Mouse (Mus musculus) intestine, embryonic 14.5 days (tissue): ENCODE measurements around the gene Noxred1. TPM values are rescaled to one million over a fixed set of nuclear protein-coding genes. Genes with fewer than 3 reads are reported as not detected.
A peak's percentile ranks its signal among the peaks of the same experiment; 100 is the strongest.
"Not testable (repeated sequence)": the region's sequence is repeated elsewhere in the genome, so short reads cannot be mapped to it uniquely, and the experiment has no call there.

Experiments
- ATAC-seq: fragments of 200-750 bp; cut with Nextera tagmentation; replicated peaks from 2 replicates; pipeline ENCODE4 v1.8.0; 2017; ENCODE audit warnings: low read depth, moderate number of reproducible peaks, moderate TSS enrichment, moderate library complexity; ENCODE audit not compliant: low FRiP score, low TSS enrichment
- DNase-seq: peaks from one replicate; pipeline ENCODE4 v3.0.0-alpha.2; 2018; ENCODE audit warnings: low spot score
- H3K27ac ChIP-seq: fragments of 300-500 bp; sonication (generic); 2 replicates; pipeline ENCODE4 v1.5.1; 2014; ENCODE audit warnings: low read depth, mild to moderate bottlenecking, control low read depth
- H3K27me3 ChIP-seq: fragments of 300-500 bp; sonication (generic); replicated peaks from 2 replicates; pipeline ENCODE4 v1.6.1; 2014; ENCODE audit warnings: low read length, control low read depth; ENCODE audit not compliant: control insufficient read depth, insufficient read depth
- H3K36me3 ChIP-seq: fragments of 300-500 bp; sonication (generic); 2 replicates; pipeline ENCODE4 v1.6.1; 2014; ENCODE audit warnings: low read length, control low read depth; ENCODE audit not compliant: control insufficient read depth, insufficient read depth
- H3K4me1 ChIP-seq: fragments of 300-500 bp; sonication (generic); replicated peaks from 2 replicates; pipeline ENCODE4 v1.6.1; 2014; ENCODE audit warnings: low read length, control low read depth, mixed read lengths; ENCODE audit not compliant: control insufficient read depth, insufficient read depth
- H3K4me2 ChIP-seq: fragments of 300-500 bp; sonication (generic); 2 replicates; pipeline ENCODE4 v1.6.1; 2014; ENCODE audit warnings: low read length
- H3K4me3 ChIP-seq: fragments of 300-500 bp; sonication (generic); 2 replicates; pipeline ENCODE4 v1.5.1; 2014; ENCODE audit warnings: low read depth, low read length, control low read depth, mixed read lengths
- H3K9ac ChIP-seq: fragments of 300-500 bp; sonication (generic); 2 replicates; pipeline ENCODE4 v1.6.1; 2014; ENCODE audit warnings: mild to moderate bottlenecking, low read length
- H3K9me3 ChIP-seq: fragments of 300-500 bp; sonication (generic); 2 replicates; pipeline ENCODE4 v1.6.1; 2016; ENCODE audit warnings: low read length, control low read depth; ENCODE audit not compliant: control insufficient read depth
- WGBS: fragments of 180-500 bp; shearing (Covaris S2); extraction: QIAGEN DNeasy Blood & Tissue Kit; methylation state at CpG from one replicate; pipeline ENCODE4 v1.1.7; 2014; 5-methylcytosine and 5-hydroxymethylcytosine counted together
- polyA plus RNA-seq: library from polyadenylated mRNA; unstranded; fragments of >200 nt; fragmentation: Nextera tagmentation; extraction: Ambion mirVana; gene quantifications from 2 replicates; pipeline ENCODE4 v1.2.1, GENCODE M21; 2014

Noxred1 gene
- polyA plus RNA-seq, 1 experiment from 2014 or later = 0.73 TPM

- H3K27ac ChIP-seq, H3K9me3 ChIP-seq, H3K9ac ChIP-seq, H3K27me3 ChIP-seq, DNase-seq, ATAC-seq, H3K4me3 ChIP-seq, H3K4me1 ChIP-seq, H3K4me2 ChIP-seq: not testable (repeated sequence)
- peaks cover 44% of the 10 kb centered on the region for H3K36me3 ChIP-seq
- WGBS = 89% methylated on average over 4 of the region's 4 CpGs
These were observed 38.7 kb upstream of the Noxred1 start for GRCm38 (mm10) chr12:87277251-87277650.

GRCm38 (mm10) chr12:87274853-87275831 is 36.6 kb upstream of the Noxred1 start:
- Histone ChIP-seq H3K4me3 (no peak overlapping the region), H3K4me2 (no peak overlapping the region), H3K36me3 (peaks cover 65% of the 10 kb centered on the region), H3K27ac (no peak overlapping the region), H3K27me3 (no peaks in the 10 kb centered on the region), H3K4me1 (peaks cover 4% of the 10 kb centered on the region; the same call in 1 of the 2 replicates), H3K9me3 (no peaks in the 10 kb centered on the region), H3K9ac (no peak overlapping the region)
- WGBS = 87% methylated on average over 9 of the region's 9 CpGs
- DNase-seq (no peak), ATAC-seq (no peak)

GRCm38 (mm10) chr12:87267682-87268081 is 29.1 kb upstream of the Noxred1 start:
- Histone ChIP-seq H3K4me3 (peak overlapping the region; percentile 72), H3K9ac (peak overlapping the region; percentile 78), H3K36me3 (peaks cover 61% of the 10 kb centered on the region), H3K27ac (no peak overlapping the region), H3K4me2 (peak overlapping the region; percentile 84), H3K27me3 (no peaks in the 10 kb centered on the region), H3K4me1 (peaks cover 16% of the 10 kb centered on the region), H3K9me3 (no peaks in the 10 kb centered on the region)
- 25% methylated on average over 4 of the region's 4 CpGs for WGBS
- DNase-seq (no peak), ATAC-seq (no peak)

- H3K4me3 ChIP-seq = peak overlapping the region; percentile 72
- ATAC-seq (peak; percentile 69), DNase-seq (no peak)
- H3K4me1 ChIP-seq = peaks cover 16% of the 10 kb centered on the region
- H3K9ac ChIP-seq = peak overlapping the region; percentile 78
- no peaks in the 10 kb centered on the region for H3K27me3 ChIP-seq
- WGBS = under 1% methylated on average over 31 of the region's 31 CpGs
- H3K9me3 ChIP-seq = no peaks in the 10 kb centered on the region
- H3K36me3 ChIP-seq = peaks cover 58% of the 10 kb centered on the region
- peak overlapping the region; percentile 77 for H3K27ac ChIP-seq
- peak overlapping the region; percentile 84 for H3K4me2 ChIP-seq
These were observed 28.5 kb upstream of the Noxred1 start for GRCm38 (mm10) chr12:87266827-87267603.

GRCm38 (mm10) chr12:87266108-87266826 is 27.7 kb upstream of the Noxred1 start, which contains the start of the genes Vipas39 and Ahsa1:
Vipas39 (minus strand) TSS chr12:87266256.
Ahsa1 (plus strand) TSS chr12:87266479.
- no peaks in the 10 kb centered on the region for H3K27me3 ChIP-seq
- peak within 1 kb of the TSS; percentile 84 for H3K4me2 ChIP-seq
- H3K4me3 ChIP-seq = peak within 1 kb of the TSS; percentile 72
- peaks cover 58% of the 10 kb centered on the region for H3K36me3 ChIP-seq
- peak within 1 kb of the TSS; percentile 78 for H3K9ac ChIP-seq
- ATAC-seq (peak; percentile 95), DNase-seq (peak; percentile 96)
- H3K4me1 ChIP-seq = peaks cover 16% of the 10 kb centered on the region
- peak within 1 kb of the TSS; percentile 77 for H3K27ac ChIP-seq
- no peaks in the 10 kb centered on the region for H3K9me3 ChIP-seq
- whole genome bisulfite sequencing = under 1% methylated on average over 31 of the region's 31 CpGs

- Histone ChIP-seq H3K27me3 (no peaks in the 10 kb centered on the region), H3K9me3 (no peaks in the 10 kb centered on the region), H3K4me2 (peak overlapping the region; percentile 65), H3K27ac (peak overlapping the region; percentile 77), H3K9ac (peak overlapping the region; percentile 78), H3K4me1 (peaks cover 16% of the 10 kb centered on the region), H3K36me3 (peaks cover 58% of the 10 kb centered on the region), H3K4me3 (peak overlapping the region; percentile 72)
- ATAC-seq (no peak), DNase-seq (no peak)
- 20% methylated on average over 11 of the region's 11 CpGs for WGBS
These were observed 26.9 kb upstream of the Noxred1 start for GRCm38 (mm10) chr12:87265444-87265843.

- peaks cover 80% of the 10 kb centered on the region for H3K36me3 ChIP-seq
These were observed 22.0 kb upstream of the Noxred1 start for GRCm38 (mm10) chr12:87260562-87260961.

GRCm38 (mm10) chr12:87256629-87257028 is 18.1 kb upstream of the Noxred1 start:
- ATAC-seq = no peak
- 94% methylated on average over 5 of the region's 5 CpGs for WGBS
- H3K4me1 ChIP-seq = no peaks in the 10 kb centered on the region

More at GRCm38 (mm10) chr12:87260562-87260961, 22.0 kb upstream of the Noxred1 start:
- Histone ChIP-seq H3K4me3 (no peak overlapping the region), H3K4me2 (no peak overlapping the region), H3K27ac (no peak overlapping the region), H3K27me3 (no peaks in the 10 kb centered on the region), H3K9me3 (no peaks in the 10 kb centered on the region), H3K4me1 (peaks cover 7% of the 10 kb centered on the region; the same call in 1 of the 2 replicates), H3K9ac (no peak overlapping the region)
- ATAC-seq (no peak), DNase-seq (no peak)
- WGBS = 98% methylated on average over 8 of the region's 8 CpGs

More at GRCm38 (mm10) chr12:87256629-87257028, 18.1 kb upstream of the Noxred1 start:
- H3K36me3 ChIP-seq = peaks cover 90% of the 10 kb centered on the region
- no peak overlapping the region for H3K4me3 ChIP-seq
- no peak overlapping the region for H3K4me2 ChIP-seq
- DNase-seq = no peak
- H3K9ac ChIP-seq = no peak overlapping the region
- H3K9me3 ChIP-seq = no peaks in the 10 kb centered on the region
- H3K27ac ChIP-seq = no peak overlapping the region
- no peaks in the 10 kb centered on the region for H3K27me3 ChIP-seq
